Mouse (Mus musculus) effector memory CD4-positive, alpha-beta T cell, adult 7 months (primary cell): ENCODE results near the gene Thap12. TPM values are rescaled to one million over a fixed set of nuclear protein-coding genes. Genes with fewer than 3 reads are reported as not detected.

Source experiments
- polyA plus RNA-seq: library from polyadenylated mRNA; unstranded; fragments of 100-300 nt; shearing (Covaris generic); gene quantifications from one replicate; pipeline ENCODE4 v1.2.1, GENCODE M21; 2017

Thap12 gene
- 61.0 TPM for polyA plus RNA-seq

GRCm38 (mm10) chr7:98702283-98703240 lies at the start of gene Thap12:
Thap12 (plus strand) TSS chr7:98703103.

GRCm38 (mm10) chr7:98656531-98657221 lies 46.2 kb upstream of the Thap12 start, which contains the start of gene Emsy:
Emsy (minus strand) TSS chr7:98656783.

Other genes starting within 250 kb of the Thap12 start
- 0.52 TPM for gene Lrrc32, start 213.8 kb upstream of the Thap12 start, polyA plus RNA-seq
- 84.8 TPM for gene Emsy, start 46.3 kb upstream of the Thap12 start, polyA plus RNA-seq
- not detected for gene Wnt11, start 132.0 kb downstream of the Thap12 start, polyA plus RNA-seq